Mouse (Mus musculus): ENCODE measurements around the gene Trub2.

GRCm38 (mm10) chr2:29802075-29802826 lies 13.9 kb upstream of the Trub2 start, which contains the start of gene Slc27a4:
- TF ChIP-seq CHD2 (IDR thresholded peaks at IDR 0.05; ENCODE audit: low read depth, low read length) (no peak), ZC3H11A (IDR thresholded peaks at IDR 0.05; ENCODE audit: borderline replicate concordance, low read depth, low read length) (no peak), MAFK (IDR thresholded peaks at IDR 0.05; ENCODE audit: insufficient read depth, low read depth, low read length) (no peak)
